Mouse (Mus musculus): ENCODE measurements around the gene Mpl.

- TF ChIP-seq CTCF (IDR thresholded peaks at IDR 0.05; ENCODE audit: low read depth, low read length) (no peak), POLR2A (IDR thresholded peaks at IDR 0.05; ENCODE audit: borderline replicate concordance, low read depth, low read length) (no peak)
Measured at GRCm38 (mm10) chr4:118471281-118471680, 14.0 kb upstream of the Mpl start.

Data from bone marrow macrophage, adult 2 months (primary cell).